Mouse (Mus musculus) CH12.LX (cell line): ENCODE data around the gene Alg1. TPM values are rescaled to one million over a fixed set of nuclear protein-coding genes. Genes with fewer than 3 reads are reported as not detected.
A peak's percentile ranks its signal among the peaks of the same experiment; 100 is the strongest.

ENCODE experiments used
- DNase-seq: peaks from one replicate; pipeline ENCODE4 v3.0.0-alpha.2; 2013; ENCODE audit errors: extremely low read depth
- H3K27ac ChIP-seq: 2 replicates; pipeline ENCODE4 v1.5.1; 2012; ENCODE audit warnings: low read depth, mild to moderate bottlenecking, control low read depth, moderate library complexity; ENCODE audit not compliant: insufficient read depth
- H3K27me3 ChIP-seq: replicated peaks from 2 replicates; pipeline ENCODE3; 2012; ENCODE audit warnings: inconsistent platforms
- H3K36me3 ChIP-seq, 2 experiments: replicated peaks in 1 of 2; 2 replicates each; pipeline versions ENCODE3 to v1.6.1; 2012; ENCODE audit warnings: inconsistent platforms in 1 of 2, low read length in 1 of 2, mild to moderate bottlenecking in 1 of 2, mixed read lengths in 1 of 2, moderate library complexity in 1 of 2; ENCODE audit not compliant: control insufficient read depth in 1 of 2, insufficient read depth in 1 of 2
- H3K4me1 ChIP-seq, 2 experiments: 2 replicates each; pipeline ENCODE4 v1.6.1; 2012; ENCODE audit warnings: inconsistent platforms in 1 of 2, moderate library complexity in 1 of 2; ENCODE audit not compliant: insufficient read depth in 2 of 2, control insufficient read depth in 1 of 2
- H3K4me2 ChIP-seq: 2 replicates; pipeline ENCODE4 v1.6.1; 2012; ENCODE audit warnings: low read depth, mild to moderate bottlenecking, control low read depth; ENCODE audit not compliant: poor library complexity, insufficient read depth, severe bottlenecking
- H3K4me3 ChIP-seq, 3 experiments: fragments of 150-350 bp in 1 of 3; sonication (generic) in 1 of 3; replicated peaks in 1 of 3; 2 replicates each; pipeline versions ENCODE3 to v1.5.1; 2011 to 2012; ENCODE audit warnings: low read depth in 2 of 3, low read length in 2 of 3, mild to moderate bottlenecking in 2 of 3, moderate library complexity in 2 of 3, control low read depth in 1 of 3, improper control_type of control experiment in 1 of 3, inconsistent platforms in 1 of 3, mixed read lengths in 1 of 3; ENCODE audit not compliant: poor library complexity in 1 of 3
- H3K79me2 ChIP-seq: replicated peaks from 2 replicates; pipeline ENCODE4 v1.6.1; 2012; ENCODE audit warnings: mild to moderate bottlenecking, moderate library complexity; ENCODE audit not compliant: control insufficient read depth, poor library complexity, insufficient read depth, severe bottlenecking; ENCODE audit errors: extremely low read depth
- H3K9ac ChIP-seq: 2 replicates; pipeline ENCODE4 v1.6.1; 2012; ENCODE audit warnings: low read depth, mild to moderate bottlenecking, control low read depth, moderate library complexity; ENCODE audit not compliant: insufficient read depth
- H3K9me3 ChIP-seq: replicated peaks from 2 replicates; pipeline ENCODE3; 2012; ENCODE audit warnings: low read length, inconsistent platforms, mixed read lengths
- BHLHE40 ChIP-seq: IDR thresholded peaks from 2 replicates; pipeline ENCODE4 v1.6.1; 2011; ENCODE audit warnings: mild to moderate bottlenecking, low read depth, low read length, improper control_type of control experiment
- CHD1 ChIP-seq: IDR thresholded peaks from 2 replicates; pipeline ENCODE4 v1.6.1; 2012; ENCODE audit warnings: low read depth, low read length, improper control_type of control experiment, inconsistent platforms
- CHD2 ChIP-seq: IDR thresholded peaks from 2 replicates; pipeline ENCODE4 v1.6.1; 2011; ENCODE audit warnings: low read length, improper control_type of control experiment
- CTCF ChIP-seq, 2 experiments: IDR thresholded peaks in 1 of 2; conservative IDR thresholded peaks in 1 of 2; 2 replicates each; pipeline ENCODE4 v1.5.1; 2011 to 2012; ENCODE audit warnings: low read depth in 2 of 2, low read length in 2 of 2, improper control_type of control experiment in 1 of 2, inconsistent platforms in 1 of 2, mild to moderate bottlenecking in 1 of 2, moderate library complexity in 1 of 2
- E2F4 ChIP-seq: IDR thresholded peaks from 2 replicates; pipeline ENCODE4 v1.6.1; 2011; ENCODE audit warnings: low read depth, low read length, improper control_type of control experiment; ENCODE audit not compliant: insufficient replicate concordance
- ELF1 ChIP-seq: IDR thresholded peaks from 2 replicates; pipeline ENCODE4 v1.6.1; 2014; ENCODE audit warnings: low read depth, mild to moderate bottlenecking, inconsistent platforms, low read length, improper control_type of control experiment
- EP300 ChIP-seq: IDR thresholded peaks from 2 replicates; pipeline ENCODE4 v1.6.1; 2011; ENCODE audit warnings: low read length, improper control_type of control experiment
- HCFC1 ChIP-seq: IDR thresholded peaks from 2 replicates; pipeline ENCODE4 v1.6.1; 2012; ENCODE audit warnings: low read depth, mild to moderate bottlenecking, inconsistent platforms, low read length, improper control_type of control experiment
- JUN ChIP-seq: IDR thresholded peaks from 2 replicates; pipeline ENCODE4 v1.6.1; 2011; ENCODE audit warnings: low read depth, mild to moderate bottlenecking, low read length, improper control_type of control experiment, moderate library complexity; ENCODE audit not compliant: insufficient read depth
- KAT2A ChIP-seq: IDR thresholded peaks from 2 replicates; pipeline ENCODE4 v1.6.1; 2012; ENCODE audit warnings: low read length, improper control_type of control experiment, inconsistent platforms; ENCODE audit not compliant: insufficient replicate concordance
- MAX ChIP-seq: IDR thresholded peaks from 2 replicates; pipeline ENCODE4 v1.6.1; 2011; ENCODE audit warnings: low read length, improper control_type of control experiment
- MAZ ChIP-seq: IDR thresholded peaks from 2 replicates; pipeline ENCODE4 v1.6.1; 2012; ENCODE audit warnings: low read depth, mild to moderate bottlenecking, inconsistent platforms, low read length, improper control_type of control experiment, moderate library complexity
- MXI1 ChIP-seq: IDR thresholded peaks from 2 replicates; pipeline ENCODE4 v1.6.1; 2011; ENCODE audit warnings: mild to moderate bottlenecking, low read depth, low read length, improper control_type of control experiment
- NRF1 ChIP-seq: IDR thresholded peaks from 2 replicates; pipeline ENCODE4 v1.6.1; 2014; ENCODE audit warnings: low read depth, mild to moderate bottlenecking, inconsistent platforms, low read length, improper control_type of control experiment, moderate library complexity
- POLR2A ChIP-seq: IDR thresholded peaks from 2 replicates; pipeline ENCODE4 v1.6.1; 2011; ENCODE audit warnings: low read depth, mild to moderate bottlenecking, improper control_type of control experiment, low read length
- POLR2AphosphoS2 ChIP-seq: IDR thresholded peaks from 2 replicates; pipeline ENCODE4 v1.6.1; 2011; ENCODE audit warnings: low read depth, low read length, improper control_type of control experiment
- RAD21 ChIP-seq: IDR thresholded peaks from 2 replicates; pipeline ENCODE4 v1.6.1; 2011; ENCODE audit warnings: low read depth, mild to moderate bottlenecking, low read length, improper control_type of control experiment, moderate library complexity
- SIN3A ChIP-seq: IDR thresholded peaks from 2 replicates; pipeline ENCODE4 v1.6.1; 2012; ENCODE audit warnings: low read length, improper control_type of control experiment, inconsistent platforms
- SMC3 ChIP-seq: IDR thresholded peaks from 2 replicates; pipeline ENCODE4 v1.6.1; 2011; ENCODE audit warnings: low read depth, low read length, improper control_type of control experiment
- TBP ChIP-seq: conservative IDR thresholded peaks from 2 replicates; pipeline ENCODE4 v1.6.1; 2011; ENCODE audit warnings: low read depth, low read length, improper control_type of control experiment
- TCF12 ChIP-seq: IDR thresholded peaks from 2 replicates; pipeline ENCODE4 v1.6.1; 2014; ENCODE audit warnings: low read depth, mild to moderate bottlenecking, inconsistent platforms, low read length, improper control_type of control experiment
- UBTF ChIP-seq: IDR thresholded peaks from 2 replicates; pipeline ENCODE4 v1.6.1; 2012; ENCODE audit warnings: low read depth, mild to moderate bottlenecking, inconsistent platforms, low read length, improper control_type of control experiment, moderate library complexity
- USF1 ChIP-seq: IDR thresholded peaks from 2 replicates; pipeline ENCODE4 v1.6.1; 2014; ENCODE audit warnings: low read depth, mild to moderate bottlenecking, inconsistent platforms, low read length, improper control_type of control experiment
- USF2 ChIP-seq: conservative IDR thresholded peaks from 2 replicates; pipeline ENCODE4 v1.6.1; 2011; ENCODE audit warnings: low read depth, low read length, improper control_type of control experiment
- ZC3H11A ChIP-seq: IDR thresholded peaks from 2 replicates; pipeline ENCODE4 v1.6.1; 2012; ENCODE audit warnings: low read depth, mild to moderate bottlenecking, inconsistent platforms, low read length, improper control_type of control experiment
- ZKSCAN1 ChIP-seq: IDR thresholded peaks from 2 replicates; pipeline ENCODE4 v1.6.1; 2012; ENCODE audit warnings: low read depth, inconsistent platforms, low read length, improper control_type of control experiment, borderline replicate concordance
- dilution Hi-C: fragments of 300-500 bp; cut with MboI; formaldehyde crosslinking; loops from 2 replicates; pipeline ENCODE4 v1.14.3; 2020; ENCODE audit warnings: low sequenced_read_pairs; ENCODE audit not compliant: extremely low pct_unique_long_range_greater_than_20kb, extremely low pct_ligation_motif_present
- in situ Hi-C: fragments of 300-500 bp; cut with MboI; formaldehyde crosslinking; loops from 3 replicates; pipeline ENCODE4 v1.14.3; 2019; ENCODE audit warnings: low sequenced_read_pairs, low pct_ligation_motif_present, low pct_unique_long_range_greater_than_20kb, mixed read lengths
- polyA plus RNA-seq: library from polyadenylated mRNA; unstranded; fragments of >175 nt; gene quantifications from 2 replicates; pipeline ENCODE4 v1.2.1, GENCODE M21; 2012; ENCODE audit warnings: low read depth; ENCODE audit not compliant: insufficient read length
- total RNA-seq, 2 experiments: library from RNA; depleted of rRNA; stranded (reverse); fragments of 300-350 nt in 1 of 2; fragments of >200 nt in 1 of 2; gene quantifications; 2 replicates each; pipeline ENCODE4 v1.2.3; 2012 to 2014

The Alg1 gene
- total and polyA plus RNA-seq, 3 experiments: 55.7 to 65.7 (median 63.5) TPM

- dilution Hi-C loops (no loop called here), in situ Hi-C loops (no loop called here)
- no peaks in the 10 kb centered on the region for H3K79me2 ChIP-seq
- H3K27ac ChIP-seq: no peak overlapping the region
- H3K9ac ChIP-seq: no peak overlapping the region
- H3K27me3 ChIP-seq: peaks cover 17% of the 10 kb centered on the region
- no peak for DNase-seq
- H3K4me2 ChIP-seq: no peak overlapping the region
- no peak for TF ChIP-seq USF1
- TF ChIP-seq EP300: no peak
- TF ChIP-seq TBP: no peak
- TF ChIP-seq MAX: no peak
- TF ChIP-seq E2F4: no peak
- TF ChIP-seq RAD21: no peak
- no peaks in the 10 kb centered on the region for H3K36me3 ChIP-seq
- peaks cover 0 to 20% of the 10 kb centered on the region in 2 experiments; a peak in 2 of 4 replicates for H3K4me1 ChIP-seq
- H3K4me3 ChIP-seq: no peak overlapping the region
- no peaks in the 10 kb centered on the region for H3K9me3 ChIP-seq
Observed at GRCm38 (mm10) chr16:5186234-5186633, 47.2 kb upstream of the Alg1 start.

GRCm38 (mm10) chr16:5195080-5195479 lies 38.3 kb upstream of the Alg1 start:
- Histone ChIP-seq H3K9me3 (no peaks in the 10 kb centered on the region), H3K79me2 (no peaks in the 10 kb centered on the region), H3K27me3 (peaks cover 3% of the 10 kb centered on the region), H3K4me3 (no peak overlapping the region), H3K36me3 (peaks cover 41 to 59% of the 10 kb centered on the region in 2 experiments), H3K9ac (no peak overlapping the region), H3K27ac (no peak overlapping the region), H3K4me2 (no peak overlapping the region), H3K4me1 (no peaks in the 10 kb centered on the region)
- DNase-seq: peak; percentile 72
- in situ Hi-C loops (no loop called here), dilution Hi-C loops (no loop called here)
- TF ChIP-seq POLR2A: no peak
- no peak for TF ChIP-seq BHLHE40
- no peak for TF ChIP-seq TCF12
- no peak for TF ChIP-seq USF1
- TF ChIP-seq NRF1: no peak
- no peak for TF ChIP-seq KAT2A
- no peak for TF ChIP-seq TBP
- TF ChIP-seq MXI1: no peak
- no peak for TF ChIP-seq EP300
- no peak for TF ChIP-seq MAZ
- TF ChIP-seq SMC3: peak; percentile 65
- no peak for TF ChIP-seq SIN3A
- no peak for TF ChIP-seq UBTF
- TF ChIP-seq ZKSCAN1: no peak
- no peak for TF ChIP-seq JUN
- no peak for TF ChIP-seq ELF1
- no peak for TF ChIP-seq CHD1
- no peak for TF ChIP-seq USF2
- no peak for TF ChIP-seq ZC3H11A
- TF ChIP-seq CHD2: no peak
- TF ChIP-seq RAD21: peak; percentile 74
- TF ChIP-seq POLR2AphosphoS2: no peak
- peak; percentile 83 to 91 for TF ChIP-seq CTCF (conservative IDR thresholded peaks at IDR 0.05 in 1 of 2, IDR thresholded peaks at IDR 0.05 in 1 of 2; ENCODE audit: low read depth in 2 of 2, low read length in 2 of 2)
- no peak for TF ChIP-seq HCFC1
